Mouse (Mus musculus): Measurements from ENCODE around the gene Agmo. TPM values are rescaled to one million over a fixed set of nuclear protein-coding genes. Genes with fewer than 3 reads are reported as not detected.

Agmo gene
- not detected in 2 replicates for total RNA-seq (2012; rRNA removed)

GRCm38 (mm10) chr12:37241566-37242021 is at the start of gene Agmo:
TSS of gene Agmo (plus strand) at chr12:37241641.
- no peak for DNase-seq (ENCODE audit: low read depth, low spot score)
- no peak within 1 kb of the TSS for H3K27ac ChIP-seq (ENCODE audit: insufficient read depth, low read depth, low read length, poor library complexity, severe bottlenecking)

GRCm38 (mm10) chr12:37231119-37231518 is 10.3 kb upstream of the Agmo start:
- no peaks in the 10 kb centered on the region for H3K9me3 ChIP-seq (ENCODE audit: control insufficient read depth, insufficient read depth, low read depth, low read length)
- H3K27ac ChIP-seq (ENCODE audit: insufficient read depth, low read depth, low read length, poor library complexity, severe bottlenecking): no peak overlapping the region
- H3K36me3 ChIP-seq (ENCODE audit: control insufficient read depth, insufficient read depth, low read length, poor library complexity, severe bottlenecking): no peaks in the 10 kb centered on the region
- no peak overlapping the region for H3K9ac ChIP-seq (ENCODE audit: insufficient read depth, low read depth, low read length, poor library complexity, severe bottlenecking)
- TF ChIP-seq HCFC1 (IDR thresholded peaks at IDR 0.05; ENCODE audit: borderline replicate concordance, insufficient read depth, low read length) (no peak), ZC3H11A (IDR thresholded peaks at IDR 0.05; ENCODE audit: borderline replicate concordance, low read depth, low read length) (no peak), ZNF384 (IDR thresholded peaks at IDR 0.05; ENCODE audit: low read depth, low read length) (no peak), CHD2 (IDR thresholded peaks at IDR 0.05; ENCODE audit: low read depth, low read length) (no peak), MAFK (IDR thresholded peaks at IDR 0.05; ENCODE audit: insufficient read depth, low read depth, low read length) (no peak)
- DNase-seq (ENCODE audit: low read depth, low spot score): no peak
- no peak overlapping the region for H3K4me3 ChIP-seq (ENCODE audit: insufficient read depth in 1 of 2, low read depth in 1 of 2, low read length in 2 of 2, poor library complexity in 1 of 2, severe bottlenecking in 1 of 2)
- in situ Hi-C loops (cut with MboI; ENCODE audit: low sequenced_read_pairs in 2 of 2, unreplicated experiment in 2 of 2): no loop called here
- H3K4me1 ChIP-seq (ENCODE audit: control insufficient read depth in 2 of 2, insufficient read depth in 2 of 2, low read length in 2 of 2, poor library complexity in 1 of 2): no peaks in the 10 kb centered on the region

More at GRCm38 (mm10) chr12:37241566-37242021, at the start of gene Agmo:
- no peak for TF ChIP-seq HCFC1 (IDR thresholded peaks at IDR 0.05; ENCODE audit: borderline replicate concordance, insufficient read depth, low read length)
- no peak for TF ChIP-seq CHD2 (IDR thresholded peaks at IDR 0.05; ENCODE audit: low read depth, low read length)
- no peak for TF ChIP-seq ZC3H11A (IDR thresholded peaks at IDR 0.05; ENCODE audit: borderline replicate concordance, low read depth, low read length)
- no peak for TF ChIP-seq MAFK (IDR thresholded peaks at IDR 0.05; ENCODE audit: insufficient read depth, low read depth, low read length)
- TF ChIP-seq ZNF384 (IDR thresholded peaks at IDR 0.05; ENCODE audit: low read depth, low read length): no peak
- no peak within 1 kb of the TSS for H3K4me3 ChIP-seq (ENCODE audit: insufficient read depth in 1 of 2, low read depth in 1 of 2, low read length in 2 of 2, poor library complexity in 1 of 2, severe bottlenecking in 1 of 2)
- H3K9me3 ChIP-seq (ENCODE audit: control insufficient read depth, insufficient read depth, low read depth, low read length): no peaks in the 10 kb centered on the region
- in situ Hi-C loops (cut with MboI; ENCODE audit: low sequenced_read_pairs in 2 of 2, unreplicated experiment in 2 of 2): no loop called here
- no peak within 1 kb of the TSS for H3K9ac ChIP-seq (ENCODE audit: insufficient read depth, low read depth, low read length, poor library complexity, severe bottlenecking)
- no peaks in the 10 kb centered on the region for H3K36me3 ChIP-seq (ENCODE audit: control insufficient read depth, insufficient read depth, low read length, poor library complexity, severe bottlenecking)
- no peaks in the 10 kb centered on the region for H3K4me1 ChIP-seq (ENCODE audit: control insufficient read depth in 2 of 2, insufficient read depth in 2 of 2, low read length in 2 of 2, poor library complexity in 1 of 2)

GRCm38 (mm10) chr12:37240975-37241565 is 371 bp upstream of the Agmo start:
- H3K36me3 ChIP-seq (ENCODE audit: control insufficient read depth, insufficient read depth, low read length, poor library complexity, severe bottlenecking): no peaks in the 10 kb centered on the region
- no peak overlapping the region for H3K27ac ChIP-seq (ENCODE audit: insufficient read depth, low read depth, low read length, poor library complexity, severe bottlenecking)
- no peak overlapping the region for H3K4me3 ChIP-seq (ENCODE audit: insufficient read depth in 1 of 2, low read depth in 1 of 2, low read length in 2 of 2, poor library complexity in 1 of 2, severe bottlenecking in 1 of 2)
- in situ Hi-C loops (cut with MboI; ENCODE audit: low sequenced_read_pairs in 2 of 2, unreplicated experiment in 2 of 2): no loop called here
- DNase-seq (ENCODE audit: low read depth, low spot score): no peak
- TF ChIP-seq MAFK (IDR thresholded peaks at IDR 0.05; ENCODE audit: insufficient read depth, low read depth, low read length) (no peak), HCFC1 (IDR thresholded peaks at IDR 0.05; ENCODE audit: borderline replicate concordance, insufficient read depth, low read length) (no peak), CHD2 (IDR thresholded peaks at IDR 0.05; ENCODE audit: low read depth, low read length) (no peak), ZC3H11A (IDR thresholded peaks at IDR 0.05; ENCODE audit: borderline replicate concordance, low read depth, low read length) (no peak), ZNF384 (IDR thresholded peaks at IDR 0.05; ENCODE audit: low read depth, low read length) (no peak)
- no peaks in the 10 kb centered on the region for H3K9me3 ChIP-seq (ENCODE audit: control insufficient read depth, insufficient read depth, low read depth, low read length)
- no peaks in the 10 kb centered on the region for H3K4me1 ChIP-seq (ENCODE audit: control insufficient read depth in 2 of 2, insufficient read depth in 2 of 2, low read length in 2 of 2, poor library complexity in 1 of 2)
- no peak overlapping the region for H3K9ac ChIP-seq (ENCODE audit: insufficient read depth, low read depth, low read length, poor library complexity, severe bottlenecking)

DNA sequence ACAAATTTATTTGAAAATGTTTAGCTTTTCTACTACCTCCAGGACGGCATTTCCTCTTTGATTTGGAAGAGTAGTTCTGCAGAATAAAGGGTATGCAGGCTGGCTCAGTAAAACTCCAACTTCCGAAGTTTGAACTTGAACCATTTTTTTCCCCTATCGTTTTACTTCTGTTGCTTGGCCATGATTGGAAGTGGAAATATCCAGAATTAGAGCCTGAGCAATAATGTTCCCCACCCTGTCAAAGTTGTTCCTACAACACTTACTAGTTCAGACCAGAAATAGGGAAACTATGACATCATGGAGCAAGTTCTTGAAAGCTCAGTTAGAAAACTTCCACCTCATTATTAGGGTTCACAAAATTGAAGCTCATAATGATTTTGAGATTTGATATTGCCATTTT is 1.0 kb downstream of the Agmo start:
- no peak overlapping the region for H3K27ac ChIP-seq (ENCODE audit: insufficient read depth, low read depth, low read length, poor library complexity, severe bottlenecking)
- in situ Hi-C loops (cut with MboI; ENCODE audit: low sequenced_read_pairs in 2 of 2, unreplicated experiment in 2 of 2): no loop called here
- no peaks in the 10 kb centered on the region for H3K36me3 ChIP-seq (ENCODE audit: control insufficient read depth, insufficient read depth, low read length, poor library complexity, severe bottlenecking)
- no peaks in the 10 kb centered on the region for H3K9me3 ChIP-seq (ENCODE audit: control insufficient read depth, insufficient read depth, low read depth, low read length)
- H3K4me1 ChIP-seq (ENCODE audit: control insufficient read depth in 2 of 2, insufficient read depth in 2 of 2, low read length in 2 of 2, poor library complexity in 1 of 2): no peaks in the 10 kb centered on the region
- DNase-seq (ENCODE audit: low read depth, low spot score): no peak
- no peak overlapping the region for H3K4me3 ChIP-seq (ENCODE audit: insufficient read depth in 1 of 2, low read depth in 1 of 2, low read length in 2 of 2, poor library complexity in 1 of 2, severe bottlenecking in 1 of 2)
- H3K9ac ChIP-seq (ENCODE audit: insufficient read depth, low read depth, low read length, poor library complexity, severe bottlenecking): no peak overlapping the region
- TF ChIP-seq ZC3H11A (IDR thresholded peaks at IDR 0.05; ENCODE audit: borderline replicate concordance, low read depth, low read length) (no peak), MAFK (IDR thresholded peaks at IDR 0.05; ENCODE audit: insufficient read depth, low read depth, low read length) (no peak), ZNF384 (IDR thresholded peaks at IDR 0.05; ENCODE audit: low read depth, low read length) (no peak), CHD2 (IDR thresholded peaks at IDR 0.05; ENCODE audit: low read depth, low read length) (no peak), HCFC1 (IDR thresholded peaks at IDR 0.05; ENCODE audit: borderline replicate concordance, insufficient read depth, low read length) (no peak)

Data from ES-E14 (cell line).